Mouse (Mus musculus): Measurements from ENCODE around the gene Tlcd1. TPM values are rescaled to one million over a fixed set of nuclear protein-coding genes. Genes with fewer than 3 reads are reported as not detected.
A peak's percentile ranks its signal among the peaks of the same experiment; 100 is the strongest.

The Tlcd1 gene
- polyA plus RNA-seq, 1 experiment from 2014 or later = 10.2 TPM

- Histone ChIP-seq H3K27ac (replicated peaks) (no peak overlapping the region), H3K36me3 (no peaks in the 10 kb centered on the region), H3K9me3 (no peaks in the 10 kb centered on the region), H3K4me1 (replicated peaks) (peaks cover 8% of the 10 kb centered on the region), H3K27me3 (no peaks in the 10 kb centered on the region), H3K4me3 (no peak overlapping the region), H3K9ac (no peak overlapping the region), H3K4me2 (no peak overlapping the region)
- no peak for ATAC-seq (ENCODE audit: low read depth)
- WGBS = 93% methylated on average over 15 of the region's 15 CpGs
Observed at GRCm38 (mm10) chr11:78170306-78170705, 6.2 kb upstream of the Tlcd1 start.

GRCm38 (mm10) chr11:78171328-78171727 lies 5.2 kb upstream of the Tlcd1 start:
- 72% methylated on average over 4 of the region's 4 CpGs for WGBS
- Histone ChIP-seq H3K27ac (replicated peaks) (no peak overlapping the region), H3K9ac (no peak overlapping the region), H3K4me1 (replicated peaks) (peaks cover 6% of the 10 kb centered on the region), H3K9me3 (no peaks in the 10 kb centered on the region), H3K4me3 (no peak overlapping the region), H3K36me3 (no peaks in the 10 kb centered on the region), H3K27me3 (no peaks in the 10 kb centered on the region), H3K4me2 (no peak overlapping the region)
- ATAC-seq (ENCODE audit: low read depth) = no peak

- WGBS = 81% methylated on average over 16 of the region's 16 CpGs
- Histone ChIP-seq H3K9me3 (no peaks in the 10 kb centered on the region), H3K4me1 (replicated peaks) (peaks cover 13% of the 10 kb centered on the region), H3K36me3 (no peaks in the 10 kb centered on the region), H3K4me2 (no peak overlapping the region), H3K27ac (replicated peaks) (no peak overlapping the region), H3K9ac (no peak overlapping the region), H3K27me3 (no peaks in the 10 kb centered on the region), H3K4me3 (no peak overlapping the region)
- ATAC-seq (ENCODE audit: low read depth) = no peak
Observed at GRCm38 (mm10) chr11:78172034-78172747, 4.3 kb upstream of the Tlcd1 start.

- Histone ChIP-seq H3K4me3 (no peak overlapping the region), H3K27ac (replicated peaks) (no peak overlapping the region), H3K9me3 (no peaks in the 10 kb centered on the region), H3K36me3 (no peaks in the 10 kb centered on the region), H3K27me3 (no peaks in the 10 kb centered on the region), H3K9ac (no peak overlapping the region), H3K4me2 (no peak overlapping the region), H3K4me1 (replicated peaks) (peaks cover 18% of the 10 kb centered on the region)
- 87% methylated on average over 19 of the region's 19 CpGs for WGBS
- ATAC-seq (ENCODE audit: low read depth) = no peak
Observed at GRCm38 (mm10) chr11:78172748-78173383, 3.6 kb upstream of the Tlcd1 start.

GRCm38 (mm10) chr11:78174506-78174905 lies 2.0 kb upstream of the Tlcd1 start:
- ATAC-seq (ENCODE audit: low read depth) = no peak
- 92% methylated on average over 3 of the region's 3 CpGs for WGBS
- H3K27me3 ChIP-seq = no peaks in the 10 kb centered on the region

GRCm38 (mm10) chr11:78175771-78176401 lies 625 bp upstream of the Tlcd1 start:
- peak overlapping the region; percentile 79; the same call in 1 of the 2 replicates for H3K9ac ChIP-seq
- H3K27me3 ChIP-seq = no peaks in the 10 kb centered on the region
- H3K4me2 ChIP-seq = peak overlapping the region; percentile 78
- WGBS = 5% methylated on average over 9 of the region's 10 CpGs
- peak overlapping the region; percentile 52 for H3K4me3 ChIP-seq
- peak overlapping the region; percentile 50 for H3K27ac ChIP-seq (replicated peaks)
- H3K9me3 ChIP-seq = no peaks in the 10 kb centered on the region
- H3K4me1 ChIP-seq (replicated peaks) = peaks cover 47% of the 10 kb centered on the region
- peaks cover 17% of the 10 kb centered on the region for H3K36me3 ChIP-seq
- ATAC-seq (ENCODE audit: low read depth) = no peak

More at GRCm38 (mm10) chr11:78174506-78174905, 2.0 kb upstream of the Tlcd1 start:
- no peaks in the 10 kb centered on the region for H3K9me3 ChIP-seq
- no peak overlapping the region for H3K4me3 ChIP-seq
- H3K4me2 ChIP-seq = no peak overlapping the region
- no peak overlapping the region for H3K9ac ChIP-seq
- H3K4me1 ChIP-seq (replicated peaks) = peaks cover 33% of the 10 kb centered on the region
- no peak overlapping the region for H3K27ac ChIP-seq (replicated peaks)
- peaks cover 3% of the 10 kb centered on the region for H3K36me3 ChIP-seq

- Histone ChIP-seq H3K4me1 (replicated peaks) (peaks cover 57% of the 10 kb centered on the region), H3K9me3 (no peaks in the 10 kb centered on the region), H3K9ac (peak overlapping the region; percentile 79), H3K27ac (replicated peaks) (peak overlapping the region; percentile 50), H3K36me3 (peaks cover 27% of the 10 kb centered on the region), H3K4me3 (peak overlapping the region; percentile 52), H3K27me3 (no peaks in the 10 kb centered on the region), H3K4me2 (peak overlapping the region; percentile 78)
- ATAC-seq (ENCODE audit: low read depth) = no peak
- 1% methylated on average over 23 of the region's 23 CpGs for WGBS
Observed at GRCm38 (mm10) chr11:78176905-78177331, 407 bp downstream of the Tlcd1 start.

- H3K36me3 ChIP-seq = peaks cover 28% of the 10 kb centered on the region
- ATAC-seq (ENCODE audit: low read depth) = no peak
- peak overlapping the region; percentile 78 for H3K4me2 ChIP-seq
- no peaks in the 10 kb centered on the region for H3K27me3 ChIP-seq
- peak overlapping the region; percentile 79 for H3K9ac ChIP-seq
- WGBS = under 1% methylated on average over 10 of the region's 10 CpGs
- peak overlapping the region; percentile 52 for H3K4me3 ChIP-seq
- peak overlapping the region; percentile 87 for H3K27ac ChIP-seq (replicated peaks)
- no peaks in the 10 kb centered on the region for H3K9me3 ChIP-seq
- H3K4me1 ChIP-seq (replicated peaks) = peaks cover 62% of the 10 kb centered on the region
Observed at GRCm38 (mm10) chr11:78177437-78177836, 926 bp downstream of the Tlcd1 start.

- Histone ChIP-seq H3K4me2 (peak overlapping the region; percentile 78), H3K36me3 (peaks cover 28% of the 10 kb centered on the region), H3K9me3 (no peaks in the 10 kb centered on the region), H3K9ac (peak overlapping the region; percentile 79), H3K27ac (replicated peaks) (peak overlapping the region; percentile 87), H3K27me3 (no peaks in the 10 kb centered on the region), H3K4me1 (replicated peaks) (peaks cover 64% of the 10 kb centered on the region), H3K4me3 (peak overlapping the region; percentile 52)
- WGBS = under 1% methylated on average over 68 of the region's 84 CpGs
- ATAC-seq (ENCODE audit: low read depth) = peak; percentile 91
Observed at GRCm38 (mm10) chr11:78177903-78178858, 1.7 kb downstream of the Tlcd1 start.

GRCm38 (mm10) chr11:78178859-78179437 lies 2.4 kb downstream of the Tlcd1 start:
- ATAC-seq (ENCODE audit: low read depth) = peak; percentile 10; the same call in 1 of the 2 replicates
- Histone ChIP-seq H3K4me3 (peak overlapping the region; percentile 52), H3K4me1 (replicated peaks) (peaks cover 66% of the 10 kb centered on the region)

GRCm38 (mm10) chr11:78179438-78179999 lies 3.0 kb downstream of the Tlcd1 start:
- H3K4me3 ChIP-seq = peak overlapping the region; percentile 52
- 28% methylated on average over 8 of the region's 8 CpGs for WGBS
- H3K9ac ChIP-seq = peak overlapping the region; percentile 79
- H3K9me3 ChIP-seq = no peaks in the 10 kb centered on the region
- peak overlapping the region; percentile 78 for H3K4me2 ChIP-seq
- H3K27me3 ChIP-seq = no peaks in the 10 kb centered on the region
- peaks cover 70% of the 10 kb centered on the region for H3K4me1 ChIP-seq (replicated peaks)
- peak overlapping the region; percentile 87 for H3K27ac ChIP-seq (replicated peaks)
- H3K36me3 ChIP-seq = peaks cover 28% of the 10 kb centered on the region
- ATAC-seq (ENCODE audit: low read depth) = no peak

More at GRCm38 (mm10) chr11:78178859-78179437, 2.4 kb downstream of the Tlcd1 start:
- Histone ChIP-seq H3K9me3 (no peaks in the 10 kb centered on the region), H3K4me2 (peak overlapping the region; percentile 78), H3K9ac (peak overlapping the region; percentile 79), H3K27ac (replicated peaks) (peak overlapping the region; percentile 87), H3K36me3 (peaks cover 28% of the 10 kb centered on the region), H3K27me3 (no peaks in the 10 kb centered on the region)
- 2% methylated on average over 29 of the region's 29 CpGs for WGBS
